Mouse (Mus musculus) kidney, embryonic 16.5 days (tissue): ENCODE data around the gene Ccn2. TPM values are rescaled to one million over a fixed set of nuclear protein-coding genes. Genes with fewer than 3 reads are reported as not detected.
A peak's percentile ranks its signal among the peaks of the same experiment; 100 is the strongest.

Experiments
- ATAC-seq: fragments of 200-750 bp; cut with Nextera tagmentation; 2 replicates; pipeline ENCODE4 v1.8.0; 2017; ENCODE audit warnings: moderate TSS enrichment; ENCODE audit not compliant: low FRiP score, low TSS enrichment
- H3K27ac ChIP-seq: fragments of 300-500 bp; sonication (generic); 2 replicates; pipeline ENCODE4 v1.5.1; 2014; ENCODE audit warnings: low read length
- H3K27me3 ChIP-seq: fragments of 300-500 bp; sonication (generic); 2 replicates; pipeline ENCODE4 v1.6.1; 2014; ENCODE audit warnings: low read length, control low read depth, mixed read lengths; ENCODE audit not compliant: insufficient read depth
- H3K36me3 ChIP-seq: fragments of 300-500 bp; sonication (generic); 2 replicates; pipeline ENCODE4 v1.6.1; 2014; ENCODE audit warnings: low read length, control low read depth, mixed read lengths; ENCODE audit not compliant: insufficient read depth
- H3K4me1 ChIP-seq: fragments of 300-500 bp; sonication (generic); 2 replicates; pipeline ENCODE4 v1.6.1; 2014; ENCODE audit warnings: low read length, control low read depth, mixed read lengths; ENCODE audit not compliant: insufficient read depth
- H3K4me2 ChIP-seq: fragments of 300-500 bp; sonication (generic); replicated peaks from 2 replicates; pipeline ENCODE4 v1.6.1; 2014; ENCODE audit warnings: low read depth, low read length
- H3K4me3 ChIP-seq: fragments of 300-500 bp; sonication (generic); 2 replicates; pipeline ENCODE4 v1.5.1; 2014; ENCODE audit warnings: mild to moderate bottlenecking, low read length
- H3K9ac ChIP-seq: fragments of 300-500 bp; sonication (generic); replicated peaks from 2 replicates; pipeline ENCODE4 v1.6.1; 2014; ENCODE audit warnings: low read length
- H3K9me3 ChIP-seq: fragments of 300-500 bp; sonication (generic); 2 replicates; pipeline ENCODE4 v1.6.1; 2016; ENCODE audit warnings: low read length, control low read depth
- WGBS: fragments of 180-500 bp; shearing (Covaris S2); extraction: QIAGEN DNeasy Blood & Tissue Kit; methylation state at CpG from one replicate; pipeline ENCODE4 v1.1.7; 2014; 5-methylcytosine and 5-hydroxymethylcytosine counted together
- polyA plus RNA-seq: library from polyadenylated mRNA; unstranded; fragments of >200 nt; fragmentation: Nextera tagmentation; extraction: Ambion mirVana; gene quantifications from 2 replicates; pipeline ENCODE4 v1.2.1, GENCODE M21; 2015

The Ccn2 gene
- polyA plus RNA-seq, 1 experiment from 2014 or later, result 12.2 TPM

DNA sequence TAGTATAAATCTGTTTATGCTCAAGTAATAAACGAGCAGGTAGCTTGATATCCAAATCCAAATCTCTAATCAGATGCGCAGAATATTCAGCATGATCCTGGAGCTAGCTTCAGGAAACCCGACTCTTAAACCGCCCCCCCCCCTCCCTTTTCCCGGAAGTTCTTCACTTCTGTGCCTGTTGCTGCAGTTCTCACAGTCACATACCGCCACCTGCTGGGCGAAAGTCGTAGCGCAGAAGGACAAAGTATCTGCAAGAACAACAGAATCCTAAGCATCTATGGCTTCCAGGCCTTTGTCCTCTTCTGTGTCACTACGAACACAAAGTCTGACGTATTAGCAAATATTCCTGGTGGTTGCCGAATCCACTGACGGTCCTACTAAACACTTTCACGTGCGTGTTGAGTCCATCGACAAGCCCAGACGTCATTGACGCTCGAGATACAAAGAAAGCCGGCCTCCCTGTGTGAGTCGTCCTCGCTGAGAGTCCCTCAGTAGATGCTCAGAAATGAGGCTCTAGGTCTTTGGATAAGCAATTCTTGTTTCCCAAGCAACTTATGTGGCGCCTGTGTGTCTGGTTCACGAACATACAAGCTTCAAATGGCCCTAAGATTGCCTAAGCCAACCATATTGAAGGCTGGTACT, 29.9 kb downstream of the Ccn2 start:
- 0 out of 2 replicates have a peak overlapping the region, but pooled peaks have one; percentile 31 for H3K9ac ChIP-seq
- 38% methylated on average over 24 of the region's 24 CpGs for WGBS

DNA sequence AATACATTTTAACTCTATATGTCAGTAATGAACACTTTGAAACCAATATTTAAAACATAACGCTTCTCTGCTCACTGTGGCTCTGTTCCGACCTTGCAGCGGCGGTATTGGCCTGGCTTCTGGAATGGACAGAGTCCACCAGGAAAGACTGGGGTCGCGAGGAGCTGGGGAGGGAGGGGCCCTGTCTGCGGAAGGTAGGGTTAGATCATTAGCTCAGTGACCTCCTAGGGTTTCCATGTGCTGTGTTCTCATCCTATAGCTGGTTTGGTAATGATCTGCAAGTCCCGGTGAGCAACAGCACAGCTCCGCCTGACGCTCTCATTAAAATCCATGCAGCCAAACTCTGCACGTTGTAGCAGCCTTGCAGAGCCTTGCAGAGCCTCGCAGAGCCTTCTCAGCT, 32.0 kb downstream of the Ccn2 start:
- ATAC-seq, result peak; percentile 60
- Histone ChIP-seq H3K4me3 (no peak overlapping the region), H3K27ac (no peak overlapping the region), H3K9ac (no peak overlapping the region), H3K4me2 (no peak overlapping the region), H3K36me3 (no peaks in the 10 kb centered on the region), H3K9me3 (no peaks in the 10 kb centered on the region), H3K4me1 (peaks cover 2% of the 10 kb centered on the region; the same call in 1 of the 2 replicates), H3K27me3 (no peaks in the 10 kb centered on the region)
- WGBS, result 69% methylated on average over 12 of the region's 12 CpGs

More for the DNA sequence above, 29.9 kb downstream of the Ccn2 start:
- Histone ChIP-seq H3K27ac (no peak overlapping the region), H3K4me3 (no peak overlapping the region), H3K36me3 (no peaks in the 10 kb centered on the region), H3K27me3 (no peaks in the 10 kb centered on the region), H3K4me1 (peaks cover 2% of the 10 kb centered on the region; the same call in 1 of the 2 replicates), H3K4me2 (peak overlapping the region; percentile 42), H3K9me3 (no peaks in the 10 kb centered on the region)
- ATAC-seq, result peak; percentile 3; the same call in 1 of the 2 replicates

DNA sequence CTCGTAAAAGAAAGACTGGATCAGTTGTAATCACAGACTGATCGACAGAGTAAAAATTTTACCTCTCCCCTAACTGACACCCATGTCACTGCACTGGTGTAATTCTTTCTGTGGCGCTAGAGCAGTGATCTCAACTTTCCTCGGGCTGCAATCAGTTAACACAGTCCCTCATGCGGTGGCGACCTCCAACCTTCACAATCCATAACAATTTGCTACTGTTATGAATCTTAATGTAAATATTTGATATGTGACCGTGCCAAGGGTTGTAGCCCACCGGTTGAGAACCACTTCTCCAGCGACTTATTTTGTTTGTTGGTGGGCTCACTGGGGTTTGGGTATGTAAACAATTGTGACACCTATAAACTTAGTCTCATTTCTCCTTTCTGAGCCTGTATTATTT, 33.2 kb downstream of the Ccn2 start:
- H3K9me3 ChIP-seq, result no peaks in the 10 kb centered on the region
- H3K36me3 ChIP-seq, result no peaks in the 10 kb centered on the region
- ATAC-seq, result no peak
- H3K4me2 ChIP-seq, result no peak overlapping the region
- peaks cover 2% of the 10 kb centered on the region; the same call in 1 of the 2 replicates for H3K4me1 ChIP-seq
- WGBS, result 71% methylated on average over 9 of the region's 9 CpGs
- no peak overlapping the region for H3K9ac ChIP-seq
- H3K27me3 ChIP-seq, result no peaks in the 10 kb centered on the region
- H3K27ac ChIP-seq, result no peak overlapping the region
- no peak overlapping the region for H3K4me3 ChIP-seq

DNA sequence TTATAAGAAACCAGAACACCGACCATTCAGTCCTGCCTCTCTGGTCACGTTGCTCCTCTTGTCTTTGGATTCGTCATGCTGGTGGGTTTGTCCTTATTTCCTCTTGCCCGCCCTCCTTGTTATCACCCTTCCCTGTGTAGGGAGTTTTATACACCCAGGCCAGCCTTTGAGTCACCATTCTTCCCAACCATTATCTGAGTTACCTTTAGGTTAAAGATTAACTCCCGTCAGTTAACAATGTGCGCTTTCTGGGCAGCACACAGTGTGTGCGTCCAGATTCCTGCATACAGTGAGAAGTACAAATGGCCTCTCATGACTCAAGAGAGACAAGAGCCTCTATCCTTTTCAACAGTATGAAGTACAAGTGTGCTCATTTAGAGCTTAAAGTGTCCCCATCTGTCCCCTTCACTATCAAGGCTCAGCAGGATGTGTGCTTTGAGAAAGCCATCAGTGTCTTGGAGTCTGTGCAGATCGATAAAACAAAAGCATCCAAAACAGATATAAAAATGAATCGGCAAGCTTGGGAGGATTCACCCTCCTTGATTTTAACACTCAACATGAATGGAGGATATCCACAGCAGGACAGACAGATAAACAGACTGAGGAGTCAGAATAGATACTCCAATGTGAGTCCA, 34.0 kb downstream of the Ccn2 start:
- Histone ChIP-seq H3K9me3 (no peaks in the 10 kb centered on the region), H3K4me2 (no peak overlapping the region), H3K27me3 (no peaks in the 10 kb centered on the region), H3K4me1 (peaks cover 4% of the 10 kb centered on the region), H3K36me3 (no peaks in the 10 kb centered on the region), H3K27ac (0 out of 2 replicates have a peak overlapping the region, but pooled peaks have one; percentile 14), H3K4me3 (no peak overlapping the region), H3K9ac (no peak overlapping the region)
- 70% methylated on average over 9 of the region's 9 CpGs for WGBS
- peak; percentile 72; the same call in 1 of the 2 replicates for ATAC-seq

DNA sequence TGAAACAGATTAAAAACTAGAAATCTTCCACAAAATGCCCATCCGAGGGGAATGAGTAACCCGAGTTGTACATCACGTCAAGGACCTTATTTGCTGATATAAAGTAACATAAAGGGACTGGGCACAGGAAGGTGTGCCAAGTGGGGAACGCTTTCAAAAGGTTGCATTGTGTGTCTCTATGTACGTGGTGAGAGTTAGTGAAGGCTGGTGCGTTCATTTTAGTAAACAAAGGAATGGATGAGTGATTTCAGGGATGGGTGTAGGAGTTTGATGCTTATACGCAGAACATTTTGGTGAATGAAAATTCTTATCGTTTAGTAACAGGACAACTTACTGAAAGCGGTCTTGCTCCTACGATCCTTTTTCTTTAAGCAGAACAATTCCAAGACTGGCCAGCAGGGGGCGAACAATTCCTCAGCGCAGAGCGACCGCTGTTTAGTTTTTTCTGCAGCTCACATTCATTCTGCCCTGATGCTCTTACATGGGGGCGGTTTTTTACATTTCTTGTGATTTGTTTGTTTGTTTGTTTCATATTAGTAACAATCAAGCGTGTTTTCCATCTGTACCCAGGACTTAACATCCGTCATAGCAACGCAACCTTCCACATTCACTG, 35.3 kb downstream of the Ccn2 start:
- Histone ChIP-seq H3K9me3 (no peaks in the 10 kb centered on the region), H3K27ac (no peak overlapping the region), H3K27me3 (no peaks in the 10 kb centered on the region), H3K9ac (no peak overlapping the region), H3K4me3 (no peak overlapping the region), H3K4me2 (no peak overlapping the region; the same call in 1 of the 2 replicates), H3K36me3 (no peaks in the 10 kb centered on the region), H3K4me1 (peaks cover 8% of the 10 kb centered on the region)
- 26% methylated on average over 18 of the region's 18 CpGs for WGBS
- ATAC-seq, result no peak

DNA sequence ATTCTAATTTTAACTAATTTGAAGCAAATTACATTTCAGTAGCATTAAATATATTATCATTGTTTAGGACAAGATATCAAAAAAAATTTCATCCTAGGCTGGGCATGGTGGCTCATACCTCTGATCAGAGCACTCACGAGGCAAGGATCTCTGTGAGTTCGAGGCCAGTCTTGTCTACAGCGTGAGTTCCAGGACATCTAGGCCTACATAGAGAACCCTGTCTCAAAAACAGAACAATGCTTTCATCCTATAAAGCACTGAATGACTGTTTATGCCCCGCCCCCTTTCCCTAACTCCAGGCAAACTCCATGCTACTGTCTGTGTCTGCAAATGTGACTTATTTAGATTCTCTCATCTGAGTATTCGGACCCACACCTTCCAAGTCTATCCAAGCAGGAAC, 35.9 kb downstream of the Ccn2 start:
- Histone ChIP-seq H3K27ac (no peak overlapping the region), H3K4me1 (peaks cover 10% of the 10 kb centered on the region), H3K4me3 (no peak overlapping the region), H3K36me3 (no peaks in the 10 kb centered on the region), H3K9me3 (no peaks in the 10 kb centered on the region), H3K27me3 (no peaks in the 10 kb centered on the region), H3K4me2 (no peak overlapping the region), H3K9ac (no peak overlapping the region)
- WGBS, result 92% methylated on average over 5 of the region's 5 CpGs
- ATAC-seq, result no peak

DNA sequence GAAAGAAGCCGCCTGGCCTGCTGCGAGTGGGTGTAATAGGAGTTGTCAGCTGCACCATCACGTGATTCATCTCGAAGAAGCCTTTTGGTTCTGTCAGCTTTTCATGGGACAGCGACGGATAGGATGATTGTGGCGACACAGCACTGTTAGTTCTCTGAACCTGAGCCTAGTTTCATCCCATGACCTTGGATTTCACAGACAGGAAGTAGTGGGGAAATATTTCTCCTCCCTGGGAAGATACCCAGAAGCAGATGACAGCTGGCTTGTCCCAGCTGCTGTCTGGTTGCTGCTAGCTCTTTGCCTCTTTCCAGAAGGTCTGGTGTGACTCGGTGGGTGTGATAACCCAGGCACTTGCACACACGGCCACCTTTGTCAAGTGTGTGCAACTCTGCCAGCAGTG, 39.0 kb downstream of the Ccn2 start:
- Histone ChIP-seq H3K4me2 (no peak overlapping the region), H3K4me3 (no peak overlapping the region), H3K36me3 (no peaks in the 10 kb centered on the region), H3K27ac (peak overlapping the region; percentile 21; the same call in 1 of the 2 replicates), H3K9me3 (no peaks in the 10 kb centered on the region), H3K9ac (no peak overlapping the region), H3K27me3 (no peaks in the 10 kb centered on the region), H3K4me1 (peaks cover 28% of the 10 kb centered on the region)
- WGBS, result 60% methylated on average over 9 of the region's 9 CpGs
- ATAC-seq, result no peak; the same call in 1 of the 2 replicates

DNA sequence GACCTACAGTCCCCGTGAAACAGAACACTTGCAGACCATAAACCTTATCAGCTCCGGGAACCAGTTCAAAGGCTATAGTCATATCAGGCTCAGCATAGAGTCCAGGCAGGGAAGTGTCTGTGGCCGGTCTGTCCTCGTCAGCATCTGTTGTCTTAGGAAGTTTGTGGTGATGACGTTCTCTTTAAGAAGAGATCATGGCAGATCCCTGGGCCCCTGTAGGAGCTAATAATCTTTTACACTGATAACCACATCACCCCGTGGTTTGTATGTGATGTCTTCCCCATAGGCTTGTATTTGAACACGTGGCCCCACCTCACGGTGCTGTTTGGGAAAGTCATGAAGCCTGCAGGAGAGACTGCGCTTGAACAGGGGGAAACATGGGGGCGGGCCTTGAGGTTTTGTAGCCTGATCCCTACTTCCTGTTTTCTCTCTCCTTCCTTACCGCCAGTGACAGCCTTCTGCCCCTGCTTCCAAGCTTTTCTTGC, 40.1 kb downstream of the Ccn2 start:
- Histone ChIP-seq H3K27me3 (no peaks in the 10 kb centered on the region), H3K4me1 (peaks cover 34% of the 10 kb centered on the region), H3K4me3 (no peak overlapping the region), H3K9ac (no peak overlapping the region), H3K27ac (no peak overlapping the region), H3K9me3 (no peaks in the 10 kb centered on the region), H3K4me2 (no peak overlapping the region), H3K36me3 (no peaks in the 10 kb centered on the region)
- WGBS, result 68% methylated on average over 11 of the region's 11 CpGs
- no peak for ATAC-seq

DNA sequence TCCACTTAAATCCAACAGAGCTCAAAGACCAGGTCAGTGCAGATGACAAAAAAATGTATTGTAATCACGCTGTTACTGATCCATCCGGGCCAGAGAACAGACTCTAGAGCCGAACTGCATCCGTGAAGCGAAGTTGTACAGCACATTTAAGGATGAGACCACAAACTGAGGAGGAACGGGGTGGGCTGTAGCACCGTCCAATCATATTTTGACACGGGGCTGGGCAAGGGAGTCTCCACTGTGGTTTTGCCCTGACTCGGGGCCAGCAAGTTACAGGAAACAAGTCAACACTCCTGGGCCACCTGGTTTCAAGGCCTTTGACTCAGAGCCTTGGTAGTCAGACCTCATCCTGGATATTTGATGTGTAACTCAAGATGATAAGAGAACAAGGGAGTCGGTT, 40.6 kb downstream of the Ccn2 start:
- ATAC-seq, result no peak
- no peaks in the 10 kb centered on the region for H3K27me3 ChIP-seq
- H3K27ac ChIP-seq, result no peak overlapping the region
- no peak overlapping the region for H3K9ac ChIP-seq
- H3K4me1 ChIP-seq, result peaks cover 35% of the 10 kb centered on the region
- H3K36me3 ChIP-seq, result no peaks in the 10 kb centered on the region
- WGBS, result 88% methylated on average over 10 of the region's 10 CpGs
- no peak overlapping the region for H3K4me2 ChIP-seq
- H3K4me3 ChIP-seq, result no peak overlapping the region
- H3K9me3 ChIP-seq, result no peaks in the 10 kb centered on the region
